Mouse (Mus musculus) olfactory bulb, adult 2 months (tissue): Measurements from ENCODE around the gene Pfn4. TPM values are rescaled to one million over a fixed set of nuclear protein-coding genes. Genes with fewer than 3 reads are reported as not detected.
"Not testable (repeated sequence)": the region's sequence is repeated elsewhere in the genome, so short reads cannot be mapped to it uniquely, and the experiment has no call there.

Experiments
- H3K27ac ChIP-seq: fragments of 200-500 bp; 2 replicates; pipeline ENCODE4 v1.5.1; 2012; ENCODE audit warnings: low read depth, low read length; ENCODE audit not compliant: insufficient read depth
- H3K4me1 ChIP-seq: fragments of 200-500 bp; 2 replicates; pipeline ENCODE4 v1.6.1; 2012; ENCODE audit warnings: low read length; ENCODE audit not compliant: control insufficient read depth, insufficient read depth
- H3K4me3 ChIP-seq: fragments of 200-500 bp; 2 replicates; pipeline ENCODE4 v1.5.1; 2012; ENCODE audit warnings: mild to moderate bottlenecking, low read depth, low read length, moderate library complexity; ENCODE audit not compliant: insufficient read depth
- CTCF ChIP-seq: fragments of 200-500 bp; IDR thresholded peaks from 2 replicates; pipeline ENCODE4 v1.5.1; 2012; ENCODE audit warnings: low read depth, mild to moderate bottlenecking, low read length, moderate library complexity; ENCODE audit not compliant: insufficient read depth
- POLR2A ChIP-seq: fragments of 200-500 bp; IDR thresholded peaks from 2 replicates; pipeline ENCODE4 v1.6.1; 2012; ENCODE audit warnings: mild to moderate bottlenecking, low read depth, low read length, moderate library complexity; ENCODE audit not compliant: insufficient read depth
- WGBS: fragments of 180-500 bp; shearing (Covaris S2); methylation state at CpG from one replicate; pipeline ENCODE4 v1.1.7; 2018; 5-methylcytosine and 5-hydroxymethylcytosine counted together
- polyA plus RNA-seq: library from polyadenylated mRNA; stranded (reverse); fragments of >200 nt; gene quantifications from 2 replicates; pipeline ENCODE4 v1.2.4, GENCODE M21; 2012; ENCODE audit warnings: low replicate concordance; ENCODE audit not compliant: missing spikeins, insufficient read depth, insufficient read length

Gene Pfn4
- polyA plus RNA-seq, 1 experiment: not detected

DNA sequence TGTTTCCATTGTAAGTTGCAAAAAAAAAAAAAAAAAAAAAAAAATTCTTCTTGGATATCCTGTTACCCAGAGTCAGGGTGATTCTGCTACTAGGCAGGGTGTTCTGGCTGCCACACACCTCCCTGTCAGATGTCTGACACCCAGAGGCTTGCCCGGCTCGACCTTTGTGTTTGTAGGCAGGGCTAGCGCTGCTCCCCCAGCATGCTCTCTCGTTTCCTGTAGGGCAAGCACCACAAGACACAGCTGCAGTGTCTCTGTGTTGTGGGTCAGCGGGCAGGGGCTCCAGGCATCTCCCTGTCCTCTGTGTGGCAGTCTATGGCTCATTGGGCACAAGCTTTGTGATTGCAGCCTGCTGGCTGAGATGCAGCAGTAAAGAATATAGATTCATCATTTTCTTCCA is 14.8 kb downstream of the Pfn4 start:
- TF ChIP-seq CTCF: no peak
- TF ChIP-seq POLR2A: no peak
- WGBS: 59% methylated on average over 5 of the region's 5 CpGs
- Histone ChIP-seq H3K27ac (no peak overlapping the region), H3K4me1 (no peaks in the 10 kb centered on the region), H3K4me3 (no peak overlapping the region)

- TF ChIP-seq POLR2A (no peak), CTCF (no peak)
- no peaks in the 10 kb centered on the region for H3K4me1 ChIP-seq
- H3K4me3 ChIP-seq: no peak overlapping the region
- H3K27ac ChIP-seq: no peak overlapping the region
- WGBS: 76% methylated on average over 2 of the region's 2 CpGs
These were observed 15.6 kb downstream of the Pfn4 start for GRCm38 (mm10) chr12:4784466-4784865.

DNA sequence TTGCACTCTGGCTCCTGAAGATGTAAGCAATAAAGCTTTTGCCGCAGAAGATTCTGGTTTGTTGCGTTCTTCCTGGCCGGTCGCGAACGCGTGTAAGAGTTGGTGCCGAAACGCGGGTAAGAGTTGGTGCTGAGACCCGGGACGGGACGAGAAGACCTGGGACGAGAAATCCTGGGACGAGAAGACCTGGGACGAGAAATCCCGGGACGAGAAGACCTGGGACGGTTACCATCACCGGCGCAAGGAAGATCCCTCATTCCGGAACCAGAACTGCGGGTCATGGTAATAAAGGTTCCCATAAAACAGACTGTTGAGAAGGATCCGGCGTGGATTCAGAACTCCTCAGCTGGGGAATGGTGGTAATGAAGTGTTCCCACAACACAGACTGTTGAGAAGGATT is 19.3 kb downstream of the Pfn4 start:
- H3K27ac ChIP-seq, H3K4me3 ChIP-seq, H3K4me1 ChIP-seq: not testable (repeated sequence)
- 95% methylated on average over 25 of the region's 25 CpGs for WGBS

- Histone ChIP-seq H3K27ac (no peak overlapping the region), H3K4me3 (no peak overlapping the region), H3K4me1 (no peaks in the 10 kb centered on the region)
- TF ChIP-seq CTCF: no peak
- TF ChIP-seq POLR2A: no peak
- 84% methylated on average over 1 of the region's 1 CpGs for WGBS
These were observed 24.9 kb downstream of the Pfn4 start for GRCm38 (mm10) chr12:4793718-4794117.

- H3K4me1 ChIP-seq, H3K27ac ChIP-seq, H3K4me3 ChIP-seq: not testable (repeated sequence)
- WGBS: 77% methylated on average over 6 of the region's 6 CpGs
These were observed 28.6 kb downstream of the Pfn4 start for GRCm38 (mm10) chr12:4797471-4797870.

DNA sequence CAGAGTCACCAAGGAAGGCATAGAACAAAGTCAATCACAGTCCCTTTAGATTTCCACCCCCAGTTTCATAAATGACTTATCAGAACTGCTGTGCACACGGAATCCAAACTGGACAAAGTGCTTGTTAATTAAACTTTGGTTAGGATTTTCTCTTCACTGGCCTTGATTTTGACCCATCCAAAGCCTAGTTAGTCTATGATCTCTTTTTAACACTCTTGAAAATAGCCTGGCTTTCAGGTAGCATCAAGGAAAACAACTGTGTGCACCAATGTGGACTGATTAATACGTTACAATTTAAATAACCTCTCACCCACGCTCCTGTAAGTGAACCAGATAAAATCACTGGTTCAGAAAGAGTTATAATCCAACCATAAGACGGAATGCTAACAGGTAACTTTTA is 42.2 kb downstream of the Pfn4 start:
- Histone ChIP-seq H3K4me3 (no peak overlapping the region), H3K27ac (no peak overlapping the region), H3K4me1 (no peaks in the 10 kb centered on the region)
- TF ChIP-seq POLR2A (no peak), CTCF (no peak)
- 77% methylated on average over 4 of the region's 4 CpGs for WGBS

GRCm38 (mm10) chr12:4811705-4812104 is 42.9 kb downstream of the Pfn4 start:
- H3K4me3 ChIP-seq: no peak overlapping the region
- no peak overlapping the region for H3K27ac ChIP-seq
- TF ChIP-seq POLR2A (no peak), CTCF (no peak)
- no peaks in the 10 kb centered on the region for H3K4me1 ChIP-seq
- 66% methylated on average over 3 of the region's 3 CpGs for WGBS

DNA sequence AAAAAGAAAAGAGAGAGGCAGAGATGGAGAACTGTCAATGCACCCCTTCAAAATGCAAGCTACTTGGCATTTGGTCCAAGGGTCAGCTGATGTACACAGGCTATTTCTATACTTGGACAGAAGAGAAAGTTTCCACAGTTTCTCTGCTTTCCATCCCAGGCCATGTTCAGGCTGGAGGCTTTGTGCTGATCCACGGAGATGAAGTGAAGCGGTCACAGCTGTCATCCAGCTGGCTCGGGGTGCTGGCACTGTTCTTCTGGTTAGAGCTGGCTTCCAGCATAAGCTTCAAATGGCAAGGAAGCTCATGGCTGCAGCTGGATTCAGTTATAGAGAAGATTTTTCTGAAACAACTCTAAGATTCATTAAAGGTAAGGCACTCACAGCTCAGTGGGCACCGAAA is 44.8 kb downstream of the Pfn4 start:
- 65% methylated on average over 4 of the region's 4 CpGs for WGBS
- no peaks in the 10 kb centered on the region for H3K4me1 ChIP-seq
- H3K27ac ChIP-seq: no peak overlapping the region
- TF ChIP-seq CTCF: no peak
- TF ChIP-seq POLR2A: no peak
- H3K4me3 ChIP-seq: no peak overlapping the region

GRCm38 (mm10) chr12:4816680-4817360 is 48.0 kb downstream of the Pfn4 start:
- TF ChIP-seq CTCF (no peak), POLR2A (no peak)
- H3K4me3 ChIP-seq: peak overlapping the region; percentile 97
- WGBS: 6% methylated on average over 24 of the region's 24 CpGs
- H3K4me1 ChIP-seq: peaks cover 4% of the 10 kb centered on the region
- H3K27ac ChIP-seq: no peak overlapping the region
